Mouse (Mus musculus): Measurements from ENCODE around the gene Med29.

- TF ChIP-seq CTCF (IDR thresholded peaks at IDR 0.05; ENCODE audit: control insufficient read depth, insufficient read depth, insufficient read length), result no peak
- no peak for TF ChIP-seq MAX (IDR thresholded peaks at IDR 0.05)
Observed at GRCm38 (mm10) chr7:28370977-28371513, 21.5 kb downstream of the Med29 start.

Data from C2C12 (cell line).